Mouse (Mus musculus): ENCODE measurements around the gene Nr4a2. TPM values are rescaled to one million over a fixed set of nuclear protein-coding genes. Genes with fewer than 3 reads are reported as not detected.

Gene Nr4a2
- polyA plus RNA-seq, 1 experiment: 1.4 TPM

DNA sequence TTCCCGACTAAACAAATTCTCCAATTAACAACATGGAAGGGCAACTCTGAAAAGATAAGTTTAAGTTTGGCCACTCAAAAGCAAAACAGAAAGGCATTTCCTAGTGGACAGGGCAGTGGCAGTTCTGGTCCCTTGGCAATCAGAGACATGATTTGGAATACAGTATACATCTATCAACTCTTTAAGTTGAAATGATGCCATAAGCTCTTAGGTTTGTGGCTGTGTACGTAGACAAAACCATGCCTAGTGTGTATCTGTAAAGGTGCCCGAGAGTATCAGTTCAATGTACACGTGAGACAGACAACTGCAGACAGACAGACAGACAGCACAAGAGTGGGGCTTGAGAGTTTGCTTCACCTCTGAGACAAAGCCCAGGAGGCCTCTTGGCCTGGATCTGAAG, 2.7 kb downstream of the Nr4a2 start:
- H3K27me3 ChIP-seq (ENCODE audit: control insufficient read depth, insufficient read depth, low read length, poor library complexity, severe bottlenecking): no peaks in the 10 kb centered on the region
- no peaks in the 10 kb centered on the region for H3K4me1 ChIP-seq (ENCODE audit: control insufficient read depth, insufficient read depth, low read length)
- H3K9ac ChIP-seq (ENCODE audit: low read depth, poor library complexity, severe bottlenecking): no peak overlapping the region
- no peaks in the 10 kb centered on the region for H3K36me3 ChIP-seq (ENCODE audit: control insufficient read depth, insufficient read depth, low read length, poor library complexity, severe bottlenecking)
- no peak overlapping the region for H3K27ac ChIP-seq (ENCODE audit: insufficient read depth, low read length)
- no peak overlapping the region for H3K4me3 ChIP-seq (ENCODE audit: low read depth, low read length)
- TF ChIP-seq EP300 (IDR thresholded peaks at IDR 0.05; ENCODE audit: insufficient read depth, low read depth, low read length): no peak
- no peak for TF ChIP-seq CTCF (IDR thresholded peaks at IDR 0.05; ENCODE audit: low read depth, low read length)
- no peak for TF ChIP-seq POLR2A (IDR thresholded peaks at IDR 0.05; ENCODE audit: insufficient read depth, low read length)
- no peaks in the 10 kb centered on the region for H3K9me3 ChIP-seq (replicated peaks; ENCODE audit: control insufficient read depth, insufficient read depth, low read length, poor library complexity, severe bottlenecking)

DNA sequence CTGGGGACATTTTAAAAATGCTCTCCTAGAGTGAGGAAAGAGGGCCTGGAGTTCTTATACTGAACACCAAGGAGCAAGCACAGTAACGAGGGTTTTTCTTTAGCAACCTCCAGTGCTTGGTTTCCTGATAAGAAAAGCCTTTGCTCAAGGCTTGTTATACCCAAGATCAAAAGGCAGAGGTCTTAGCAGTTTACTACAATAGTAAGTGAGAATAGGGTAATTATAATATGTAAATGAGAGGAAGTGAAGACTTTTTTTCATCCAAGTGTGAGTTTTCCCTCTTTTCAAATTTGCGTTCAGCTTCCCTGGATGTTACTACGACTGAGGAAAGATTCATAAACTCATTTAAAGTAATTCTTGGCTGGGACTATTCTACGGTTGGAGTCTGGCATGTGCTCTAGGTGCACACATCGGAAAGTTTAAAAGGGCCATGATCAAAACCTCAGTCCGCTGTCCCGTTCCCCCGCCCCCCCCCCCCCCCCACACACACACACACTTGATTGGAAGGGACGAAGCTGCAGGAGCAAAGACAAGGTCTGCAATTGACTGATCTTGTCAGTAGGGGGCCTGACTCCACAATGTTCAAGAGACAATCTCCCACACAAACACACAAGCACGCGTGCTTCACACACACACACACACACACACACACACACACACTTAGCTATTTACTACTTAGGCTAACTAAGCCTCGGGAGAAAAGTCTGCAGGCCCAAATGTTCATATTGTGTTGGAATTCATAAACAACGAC, 6.4 kb downstream of the Nr4a2 start:
- H3K27me3 ChIP-seq (ENCODE audit: control insufficient read depth, insufficient read depth, low read length, poor library complexity, severe bottlenecking): peaks cover 6% of the 10 kb centered on the region
- no peak overlapping the region for H3K4me3 ChIP-seq (ENCODE audit: low read depth, low read length)
- H3K27ac ChIP-seq (ENCODE audit: insufficient read depth, low read length): no peak overlapping the region
- no peaks in the 10 kb centered on the region for H3K9me3 ChIP-seq (replicated peaks; ENCODE audit: control insufficient read depth, insufficient read depth, low read length, poor library complexity, severe bottlenecking)
- no peaks in the 10 kb centered on the region for H3K4me1 ChIP-seq (ENCODE audit: control insufficient read depth, insufficient read depth, low read length)
- H3K9ac ChIP-seq (ENCODE audit: low read depth, poor library complexity, severe bottlenecking): peak overlapping the region; percentile 55; the same call in 1 of the 2 replicates
- no peak for TF ChIP-seq CTCF (IDR thresholded peaks at IDR 0.05; ENCODE audit: low read depth, low read length)
- TF ChIP-seq EP300 (IDR thresholded peaks at IDR 0.05; ENCODE audit: insufficient read depth, low read depth, low read length): no peak
- TF ChIP-seq POLR2A (IDR thresholded peaks at IDR 0.05; ENCODE audit: insufficient read depth, low read length): no peak
- H3K36me3 ChIP-seq (ENCODE audit: control insufficient read depth, insufficient read depth, low read length, poor library complexity, severe bottlenecking): no peaks in the 10 kb centered on the region

DNA sequence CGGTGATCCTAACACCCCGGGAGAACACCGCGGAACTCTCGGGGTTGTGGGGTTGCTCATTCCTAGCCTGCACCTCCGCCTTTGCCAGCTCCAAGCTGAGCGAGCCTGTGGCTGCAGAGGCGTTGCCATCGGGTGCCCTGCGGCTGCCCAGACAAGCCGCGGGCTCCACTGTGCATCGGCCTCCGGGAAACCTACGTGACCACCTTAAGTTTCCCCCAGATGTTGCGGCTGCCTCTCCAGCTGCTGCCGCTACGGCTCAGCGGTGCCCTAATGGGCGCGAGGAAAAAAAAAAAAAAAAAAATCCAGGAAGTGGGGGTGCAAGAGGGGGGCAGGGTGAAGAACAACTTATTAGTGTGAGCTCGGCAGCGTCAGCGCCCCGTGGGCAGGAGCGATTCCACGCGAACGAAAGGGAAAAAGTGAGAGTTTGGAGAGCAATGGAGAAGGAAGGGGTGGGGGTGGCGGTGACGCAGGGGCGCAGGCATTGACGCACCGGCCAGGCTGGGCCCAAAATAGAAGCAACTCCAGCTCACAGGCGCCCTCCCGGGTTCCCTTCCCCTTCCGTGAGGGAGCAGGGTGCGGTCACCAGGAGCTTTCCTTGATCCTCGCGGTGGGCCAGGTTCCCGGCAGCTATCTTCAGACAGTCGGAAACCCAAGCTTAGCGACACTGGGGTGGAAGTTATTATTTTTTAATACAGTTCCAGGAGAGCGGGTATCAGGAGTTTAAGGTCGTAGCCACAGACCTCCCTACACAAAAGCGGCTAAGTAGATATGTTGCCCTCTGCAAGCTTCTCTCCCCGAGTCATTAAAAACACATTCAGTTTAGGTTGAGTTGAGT, 7.2 kb downstream of the Nr4a2 start:
- H3K4me3 ChIP-seq (ENCODE audit: low read depth, low read length): peak overlapping the region; percentile 73
- H3K36me3 ChIP-seq (ENCODE audit: control insufficient read depth, insufficient read depth, low read length, poor library complexity, severe bottlenecking): no peaks in the 10 kb centered on the region
- peak overlapping the region; percentile 55 for H3K9ac ChIP-seq (ENCODE audit: low read depth, poor library complexity, severe bottlenecking)
- no peaks in the 10 kb centered on the region for H3K4me1 ChIP-seq (ENCODE audit: control insufficient read depth, insufficient read depth, low read length)
- peaks cover 8% of the 10 kb centered on the region for H3K27me3 ChIP-seq (ENCODE audit: control insufficient read depth, insufficient read depth, low read length, poor library complexity, severe bottlenecking)
- no peaks in the 10 kb centered on the region for H3K9me3 ChIP-seq (replicated peaks; ENCODE audit: control insufficient read depth, insufficient read depth, low read length, poor library complexity, severe bottlenecking)
- H3K27ac ChIP-seq (ENCODE audit: insufficient read depth, low read length): no peak overlapping the region
- TF ChIP-seq POLR2A (IDR thresholded peaks at IDR 0.05; ENCODE audit: insufficient read depth, low read length) (no peak), CTCF (IDR thresholded peaks at IDR 0.05; ENCODE audit: low read depth, low read length) (no peak), EP300 (IDR thresholded peaks at IDR 0.05; ENCODE audit: insufficient read depth, low read depth, low read length) (no peak)

DNA sequence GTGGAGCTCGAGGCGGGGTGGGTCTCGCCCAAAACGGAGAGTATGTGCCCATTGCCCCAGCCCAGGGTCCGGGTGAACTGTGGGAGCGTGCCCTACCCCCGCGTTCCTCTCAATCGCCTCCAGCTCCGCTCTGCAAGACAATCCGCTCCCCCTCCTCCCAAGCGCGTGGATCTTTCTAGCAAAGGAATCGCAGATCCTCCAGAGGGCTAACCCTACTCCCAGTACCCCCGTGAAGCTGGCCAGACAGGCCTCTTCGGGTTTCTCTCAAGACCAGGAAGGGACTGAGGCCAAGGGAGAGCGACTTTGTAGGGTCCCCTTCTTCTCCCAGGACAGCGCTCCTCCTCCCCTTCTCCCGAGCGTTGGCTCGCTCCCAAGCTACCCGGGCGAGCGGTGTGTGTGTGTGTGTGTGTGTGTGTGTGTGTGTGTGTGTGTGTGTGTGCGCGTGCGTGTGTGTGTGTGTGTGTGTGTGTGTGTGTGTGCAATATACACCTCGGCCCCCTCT, 7.9 kb downstream of the Nr4a2 start:
- Histone ChIP-seq H3K36me3 (ENCODE audit: control insufficient read depth, insufficient read depth, low read length, poor library complexity, severe bottlenecking) (no peaks in the 10 kb centered on the region), H3K4me3 (ENCODE audit: low read depth, low read length) (peak overlapping the region; percentile 73), H3K9ac (ENCODE audit: low read depth, poor library complexity, severe bottlenecking) (peak overlapping the region; percentile 55; the same call in 1 of the 2 replicates), H3K9me3 (replicated peaks; ENCODE audit: control insufficient read depth, insufficient read depth, low read length, poor library complexity, severe bottlenecking) (no peaks in the 10 kb centered on the region), H3K27me3 (ENCODE audit: control insufficient read depth, insufficient read depth, low read length, poor library complexity, severe bottlenecking) (peaks cover 12% of the 10 kb centered on the region), H3K27ac (ENCODE audit: insufficient read depth, low read length) (no peak overlapping the region), H3K4me1 (ENCODE audit: control insufficient read depth, insufficient read depth, low read length) (no peaks in the 10 kb centered on the region)
- no peak for TF ChIP-seq CTCF (IDR thresholded peaks at IDR 0.05; ENCODE audit: low read depth, low read length)
- TF ChIP-seq EP300 (IDR thresholded peaks at IDR 0.05; ENCODE audit: insufficient read depth, low read depth, low read length): no peak
- no peak for TF ChIP-seq POLR2A (IDR thresholded peaks at IDR 0.05; ENCODE audit: insufficient read depth, low read length)

DNA sequence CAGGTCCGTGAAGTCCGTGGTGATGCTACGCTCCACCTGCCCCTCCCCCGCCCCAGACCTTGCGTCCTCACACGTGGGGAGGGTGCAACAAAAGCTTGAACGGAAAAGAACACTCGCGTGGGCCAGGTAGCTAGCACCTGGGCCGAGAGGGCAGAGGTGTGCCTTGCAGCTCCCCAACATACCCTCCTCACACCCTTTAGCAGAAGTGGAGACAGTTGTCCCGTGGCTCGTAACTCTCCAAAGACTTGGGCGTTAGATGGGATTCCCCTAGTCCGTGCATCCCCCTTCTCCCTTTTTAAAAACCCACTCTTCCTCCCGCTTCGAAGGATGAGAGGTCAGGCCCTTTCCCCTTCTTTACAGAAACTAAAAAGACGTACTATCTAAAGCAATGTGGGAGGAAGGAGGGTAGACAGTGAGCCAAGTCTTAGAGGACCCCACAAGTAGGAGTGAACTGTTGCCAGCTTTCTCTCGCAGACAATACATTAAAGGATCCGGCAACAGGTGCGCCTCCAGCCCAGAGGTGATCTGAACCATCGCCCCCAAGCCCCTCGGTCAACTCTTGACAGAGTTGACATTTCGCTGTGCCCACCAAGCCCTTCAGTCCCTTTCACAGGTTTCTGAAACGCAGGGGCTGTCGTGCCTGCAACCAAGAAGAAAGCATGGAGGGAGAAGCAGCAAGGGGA, 8.5 kb downstream of the Nr4a2 start:
- Histone ChIP-seq H3K9ac (ENCODE audit: low read depth, poor library complexity, severe bottlenecking) (peak overlapping the region; percentile 49), H3K4me3 (ENCODE audit: low read depth, low read length) (peak overlapping the region; percentile 73), H3K4me1 (ENCODE audit: control insufficient read depth, insufficient read depth, low read length) (no peaks in the 10 kb centered on the region), H3K9me3 (replicated peaks; ENCODE audit: control insufficient read depth, insufficient read depth, low read length, poor library complexity, severe bottlenecking) (no peaks in the 10 kb centered on the region), H3K27me3 (ENCODE audit: control insufficient read depth, insufficient read depth, low read length, poor library complexity, severe bottlenecking) (peaks cover 14% of the 10 kb centered on the region), H3K27ac (ENCODE audit: insufficient read depth, low read length) (no peak overlapping the region), H3K36me3 (ENCODE audit: control insufficient read depth, insufficient read depth, low read length, poor library complexity, severe bottlenecking) (no peaks in the 10 kb centered on the region)
- TF ChIP-seq POLR2A (IDR thresholded peaks at IDR 0.05; ENCODE audit: insufficient read depth, low read length): no peak
- TF ChIP-seq CTCF (IDR thresholded peaks at IDR 0.05; ENCODE audit: low read depth, low read length): no peak
- no peak for TF ChIP-seq EP300 (IDR thresholded peaks at IDR 0.05; ENCODE audit: insufficient read depth, low read depth, low read length)

All from ES-Bruce4 (cell line).